Comparison of ENCODE assay signal across 13 mouse cellular contexts in genomic region chr6:140709415-140710107, GRCm38 (mm10). TPM values are rescaled to one million over a fixed set of nuclear protein-coding genes. Genes with fewer than 3 reads are reported as not detected.
DNase-seq lines count a peak whose midpoint lies in the region; ATAC-seq and TF ChIP-seq lines count a peak whose summit lies in the region.
"Had no signal": no experiment of that assay in that cellular context is flagged by ENCODE, and none has a peak within 500 bp of the region (broad histone marks: within the 10 kb centered on the region; RNA-seq: fewer than 3 reads in every experiment).

No protein-coding gene starts in this region.

- TF ChIP-seq POLR2A in kidney, adult 2 months (IDR thresholded peaks at IDR 0.05; ENCODE audit: low read depth, low read length): no peak

- no peak overlapping the region for H3K4me2 ChIP-seq in kidney, embryonic 14.5 days (replicated peaks; ENCODE audit: low read depth, low read length)

- H3K27me3 ChIP-seq in kidney, adult 2 months (replicated peaks; ENCODE audit: control insufficient read depth, insufficient read depth, low read length): no peaks in the 10 kb centered on the region
- H3K27me3 ChIP-seq in kidney, embryonic 14.5 days (ENCODE audit: control insufficient read depth, insufficient read depth, low read length): peaks cover 3% of the 10 kb centered on the region; the same call in 1 of the 2 replicates
- no peaks in the 10 kb centered on the region for H3K27me3 ChIP-seq in heart, embryonic 10.5 days (ENCODE audit: insufficient read depth, poor library complexity, severe bottlenecking)

- no peaks in the 10 kb centered on the region for H3K36me3 ChIP-seq in kidney, adult 2 months (ENCODE audit: control insufficient read depth, insufficient read depth, low read length)
- H3K36me3 ChIP-seq in kidney, embryonic 14.5 days (ENCODE audit: control insufficient read depth, insufficient read depth, low read length): no peaks in the 10 kb centered on the region
- no peaks in the 10 kb centered on the region for H3K36me3 ChIP-seq in ES-E14 (ENCODE audit: control insufficient read depth, insufficient read depth, low read length, poor library complexity, severe bottlenecking)
- no peaks in the 10 kb centered on the region for H3K36me3 ChIP-seq in heart, embryonic 10.5 days

- no peak for DNase-seq in kidney, adult 2 months
- DNase-seq in A20 (ENCODE audit: low read depth, low spot score): peak; percentile 33
- no peak for DNase-seq in ES-E14 (ENCODE audit: low read depth, low spot score)
- DNase-seq in adrenal gland, postnatal 25 days: no peak
- no peak for DNase-seq in yolk sac, embryonic 10.5 days (ENCODE audit: low spot score)
- DNase-seq in heart, embryonic 10.5 days (ENCODE audit: low spot score): no peak
- DNase-seq: cerebellum, adult 8-10 months; heart, postnatal 14 days had no signal

- 85% methylated on average over 6 of the region's 6 CpGs for WGBS in kidney, adult 2 months
- 72% methylated on average over 6 of the region's 6 CpGs for WGBS in kidney, embryonic 14.5 days
- WGBS in heart, embryonic 10.5 days: 69% methylated on average over 6 of the region's 6 CpGs

- H3K4me1 ChIP-seq in kidney, adult 2 months (ENCODE audit: control insufficient read depth, insufficient read depth, low read length): no peaks in the 10 kb centered on the region
- H3K4me1 ChIP-seq in kidney, embryonic 14.5 days (ENCODE audit: control insufficient read depth, insufficient read depth, low read length): 0 out of 2 replicates have a peak, but pooled peaks cover 4% of the 10 kb centered on the region
- H3K4me1 ChIP-seq in ES-E14 (ENCODE audit: control insufficient read depth in 2 of 2, insufficient read depth in 2 of 2, low read length in 2 of 2, poor library complexity in 1 of 2): 0 out of 4 replicates have a peak, but pooled peaks cover 0 to 2% of the 10 kb centered on the region in 2 experiments
- peaks cover 10% of the 10 kb centered on the region; the same call in 1 of the 2 replicates for H3K4me1 ChIP-seq in heart, embryonic 10.5 days

- no peak overlapping the region for H3K9ac ChIP-seq in kidney, embryonic 14.5 days (ENCODE audit: low read depth, low read length)
- H3K9ac ChIP-seq in ES-E14 (ENCODE audit: insufficient read depth, low read depth, low read length, poor library complexity, severe bottlenecking): no peak overlapping the region

- TF ChIP-seq CTCF in kidney, adult 2 months (conservative IDR thresholded peaks at IDR 0.05; ENCODE audit: insufficient read depth, insufficient read length, low read depth, low read length): peak; percentile 34; the same call in 1 of the 2 replicates

- no peak for ATAC-seq in kidney, embryonic 14.5 days (ENCODE audit: low FRiP score, low TSS enrichment)
- peak; percentile 23 for ATAC-seq in inflammation-experienced regulatory T-cells, adult 6 months

- peaks cover 4% of the 10 kb centered on the region; the same call in 1 of the 2 replicates for H3K9me3 ChIP-seq in kidney, embryonic 14.5 days (ENCODE audit: control insufficient read depth, low read length)
- no peaks in the 10 kb centered on the region for H3K9me3 ChIP-seq in ES-E14 (ENCODE audit: control insufficient read depth, insufficient read depth, low read depth, low read length)
- H3K9me3 ChIP-seq in heart, embryonic 10.5 days: no peaks in the 10 kb centered on the region

- no peak overlapping the region for H3K27ac ChIP-seq in kidney, adult 2 months (ENCODE audit: insufficient read depth, low read depth, low read length)
- H3K27ac ChIP-seq in kidney, embryonic 14.5 days (ENCODE audit: low read depth, low read length): no peak overlapping the region
- no peak overlapping the region for H3K27ac ChIP-seq in ES-E14 (ENCODE audit: insufficient read depth, low read depth, low read length, poor library complexity, severe bottlenecking)
- no peak overlapping the region for H3K27ac ChIP-seq in heart, embryonic 10.5 days

- no peak overlapping the region for H3K4me3 ChIP-seq in kidney, adult 2 months (ENCODE audit: insufficient read depth, low read depth, low read length)
- H3K4me3 ChIP-seq in kidney, embryonic 14.5 days (ENCODE audit: low read length): no peak overlapping the region
- H3K4me3 ChIP-seq in ES-E14 (ENCODE audit: insufficient read depth in 1 of 2, low read depth in 1 of 2, low read length in 2 of 2, poor library complexity in 1 of 2, severe bottlenecking in 1 of 2): no peak overlapping the region
- H3K4me3 ChIP-seq in heart, embryonic 10.5 days: no peak overlapping the region
- H3K4me3 ChIP-seq: megakaryocyte, embryonic 14.5 days had no signal

- in situ Hi-C loops in ES-E14 (cut with MboI; ENCODE audit: low sequenced_read_pairs in 2 of 2, unreplicated experiment in 2 of 2): no loop called here

TF ChIP-seq in ES-E14, 5 proteins besides CTCF, POLR2A, EP300 and RAD21:
- TF ChIP-seq ZC3H11A (IDR thresholded peaks at IDR 0.05; ENCODE audit: borderline replicate concordance, low read depth, low read length) (0 out of 2 replicates have a peak, but pooled peaks have one; percentile 16), HCFC1 (IDR thresholded peaks at IDR 0.05; ENCODE audit: borderline replicate concordance, insufficient read depth, low read length) (no peak)

RNA-seq across cellular contexts. Expression of gene Gm11077, which starts 19.5 kb away (rescaled TPM):
- polyA plus RNA-seq in kidney, adult 2 months (2012; rRNA removed): not detected in 2 replicates
- polyA plus RNA-seq in kidney, embryonic 14.5 days (2014; fragmentation: Nextera tagmentation; extraction: Ambion mirVana): not detected in 2 replicates
- total RNA-seq in ES-E14 (2012; rRNA removed): not detected in 2 replicates
- not detected for polyA plus RNA-seq in inflammation-experienced regulatory T-cells, adult 6 months (2017; shearing (Covaris generic))
- not detected in 2 replicates for total RNA-seq in adrenal gland, postnatal 25 days (2021)
- polyA plus RNA-seq in heart, embryonic 10.5 days (2016; fragmentation: Nextera tagmentation; extraction: Ambion mirVana): not detected in 2 replicates
- total RNA-seq: heart, postnatal 14 days; left cerebral cortex, postnatal 36 days had no signal
- polyA plus RNA-seq: testis, adult 2 months had no signal
